Mouse (Mus musculus): ENCODE results near the gene Ppid. TPM values are rescaled to one million over a fixed set of nuclear protein-coding genes. Genes with fewer than 3 reads are reported as not detected.

Gene Ppid
- 10.6 and 20.1 TPM in 2 replicates for polyA plus RNA-seq (2012; rRNA removed; ENCODE audit: low replicate concordance)

GRCm38 (mm10) chr3:79590863-79591792, at the start of gene Ppid:
Gene Ppid, plus strand, starts transcription at chr3:79591342.

GRCm38 (mm10) chr3:79567703-79568362, 23.3 kb upstream of the Ppid start, which contains the start of gene Fnip2:
Gene Fnip2, minus strand, starts transcription at chr3:79567796.

GRCm38 (mm10) chr3:79628561-79629415, 37.6 kb downstream of the Ppid start, which contains the start of gene 4930579G24Rik:
Gene 4930579G24Rik, plus strand, starts transcription at chr3:79629079.

DNA sequence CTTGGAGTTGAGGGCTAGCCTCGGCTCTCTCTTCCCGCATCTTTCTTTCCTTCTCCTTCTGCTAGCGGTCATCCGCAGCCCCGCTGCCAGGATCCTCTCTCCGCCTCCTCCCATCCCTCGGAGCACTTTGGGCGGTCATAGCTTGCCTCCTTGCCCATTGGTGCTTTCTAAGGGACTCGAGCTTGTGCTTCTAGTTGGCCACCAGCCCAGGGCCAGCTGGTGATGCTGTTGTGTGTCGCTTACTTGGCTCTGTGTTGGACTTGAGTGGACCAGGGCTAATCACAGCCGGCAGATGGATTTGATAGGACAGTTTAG, 38.2 kb downstream of the Ppid start, which contains the start of gene Etfdh:
Gene Etfdh, minus strand, starts transcription at position 85 of the 315 bp plus-strand sequence.

Other genes with a start within 250 kb of the Ppid start
- 6.4 and 11.6 TPM in 2 replicates for gene Fnip2, start 23.5 kb upstream of the Ppid start, polyA plus RNA-seq (2012; rRNA removed; ENCODE audit: low replicate concordance)
- gene 4930579G24Rik, start 37.7 kb downstream of the Ppid start, polyA plus RNA-seq (2012; rRNA removed; ENCODE audit: low replicate concordance), result 2.0 and 6.8 TPM in 2 replicates
- 60.2 and 68.5 TPM in 2 replicates for gene Etfdh, start 38.2 kb downstream of the Ppid start, polyA plus RNA-seq (2012; rRNA removed; ENCODE audit: low replicate concordance)
- 0.56 and 80.7 TPM in 2 replicates for gene Rxfp1, start 146.5 kb downstream of the Ppid start, polyA plus RNA-seq (2012; rRNA removed; ENCODE audit: low replicate concordance)

Measured in subcutaneous adipose tissue, adult 2 months (tissue).